Mouse (Mus musculus) kidney, adult 2 months (tissue): Measurements from ENCODE around the gene Iqcb1.

Source experiments
- CTCF ChIP-seq: fragments of 200-500 bp; conservative IDR thresholded peaks from 2 replicates; pipeline ENCODE4 v1.5.1; 2011; ENCODE audit warnings: low read depth, mild to moderate bottlenecking, control low read depth, low read length, moderate library complexity, mixed read lengths; ENCODE audit not compliant: insufficient read depth, insufficient read length
- POLR2A ChIP-seq: fragments of 200-500 bp; IDR thresholded peaks from one replicate; pipeline ENCODE4 v1.6.1; 2011; ENCODE audit warnings: low read depth, low read length, control low read depth

DNA sequence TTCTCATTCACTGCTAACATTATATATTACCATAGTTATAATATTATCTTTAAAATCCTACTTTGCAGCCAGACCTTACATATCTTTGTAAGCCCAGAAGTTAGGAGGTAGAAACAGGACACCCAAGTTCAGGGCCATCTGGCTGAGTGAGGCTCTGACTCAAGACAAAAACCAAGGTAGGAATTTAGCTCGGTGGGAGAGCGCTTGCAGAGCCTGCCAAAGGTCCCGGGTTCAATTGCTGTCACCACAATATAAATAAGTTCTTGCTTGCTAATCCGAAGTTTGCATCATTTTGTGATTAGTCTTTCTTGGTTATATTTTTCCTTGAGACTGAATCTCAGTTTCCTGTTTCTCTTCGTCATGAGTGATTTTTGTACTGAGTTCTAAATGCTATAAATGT lies 75.0 kb downstream of the Iqcb1 start:
- TF ChIP-seq CTCF: no peak
- TF ChIP-seq POLR2A: no peak
